Mouse (Mus musculus) spleen, adult 10 weeks (tissue): ENCODE measurements around the gene Dph3. TPM values are rescaled to one million over a fixed set of nuclear protein-coding genes. Genes with fewer than 3 reads are reported as not detected.

Experiments used
- polyA plus RNA-seq: library from polyadenylated mRNA; stranded (reverse); fragments of 350-450 nt; fragmentation: Illumina TruSeq; extraction: RNeasy Lipid Tissue Mini Kit (QIAGEN cat#74804); gene quantifications from one replicate; pipeline ENCODE4 v1.2.3, GENCODE M21; 2015; ENCODE audit warnings: low replicate concordance; ENCODE audit not compliant: insufficient read depth

The Dph3 gene
- polyA plus RNA-seq = 43.6 TPM

DNA sequence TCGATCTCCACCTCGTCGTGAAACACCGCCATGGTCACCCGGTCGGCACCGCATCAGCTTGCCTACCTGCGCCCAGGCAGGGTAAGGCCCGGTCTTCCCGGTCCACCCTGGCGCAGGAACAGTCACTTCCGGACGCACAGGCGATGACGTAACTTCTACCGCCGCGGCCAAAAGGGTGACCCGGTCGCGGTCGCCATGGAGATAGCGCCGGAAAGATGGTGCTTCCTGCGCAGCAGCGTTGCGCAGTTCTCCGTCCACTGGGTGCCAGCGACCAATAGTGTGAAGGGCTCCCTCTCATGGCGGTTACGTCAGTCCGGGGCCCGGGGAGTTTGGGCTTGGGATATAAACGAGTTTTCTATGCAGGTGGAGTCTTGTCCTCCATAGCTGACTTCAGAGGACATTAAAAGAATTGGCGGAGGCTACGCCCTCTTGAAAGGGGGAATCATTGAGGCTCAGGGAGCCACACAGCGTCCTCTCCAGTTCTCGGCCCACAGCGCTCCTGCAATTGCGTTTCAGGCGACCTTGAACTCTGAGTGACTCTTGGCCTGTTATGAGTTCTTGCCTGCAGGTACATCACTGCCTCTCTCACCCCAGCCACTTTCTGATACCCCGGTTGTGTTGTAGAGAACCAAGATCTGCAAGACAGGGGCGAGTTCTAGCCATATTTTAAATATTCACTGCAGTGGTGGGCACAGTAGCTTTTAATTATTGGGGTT, at the start of gene Dph3:
Gene Dph3, minus strand, starts transcription at position 244 of the 716 bp plus-strand sequence.

DNA sequence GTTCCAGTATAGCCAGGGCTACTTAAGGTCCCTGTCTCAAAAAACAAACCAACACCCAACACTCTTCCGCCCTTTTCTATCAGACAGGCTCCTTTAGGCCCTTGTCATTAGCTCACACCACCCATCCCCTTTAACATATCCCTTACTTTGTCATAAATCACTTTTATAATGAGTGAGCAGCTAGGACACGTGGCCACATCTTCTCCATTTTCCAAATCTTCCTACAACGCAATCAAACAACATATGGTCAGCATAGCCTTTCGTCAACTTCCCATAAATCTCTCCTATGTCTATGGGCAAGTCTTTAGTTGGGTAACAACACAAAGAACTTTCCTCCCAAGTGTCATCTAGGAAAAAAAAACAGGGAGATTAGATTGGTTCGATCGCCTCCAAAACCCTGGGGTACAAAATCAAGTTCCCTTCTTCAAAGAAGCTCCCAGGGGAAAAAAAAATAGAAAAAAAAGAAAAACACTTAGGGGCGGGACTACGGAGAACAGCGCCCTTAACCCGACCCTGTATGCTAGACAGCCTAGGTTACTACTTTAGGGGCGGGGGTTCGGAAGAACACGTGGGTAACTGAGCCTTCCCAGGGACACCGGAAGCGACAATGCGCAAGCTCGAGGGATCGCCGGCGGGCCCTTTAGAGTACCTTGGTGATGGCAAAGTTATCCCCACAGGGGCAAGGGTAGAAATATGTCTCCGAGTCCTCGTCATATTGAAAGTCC, 606 bp downstream of the Dph3 start, which contains the start of gene Oxnad1:
Gene Oxnad1, plus strand, starts transcription at position 614 of the 725 bp plus-strand sequence.

Other genes starting within 250 kb of the Dph3 start
- gene Galnt15, start 56.7 kb downstream of the Dph3 start, polyA plus RNA-seq = 2.0 TPM
- gene Oxnad1, start 355 bp downstream of the Dph3 start, polyA plus RNA-seq = 18.2 TPM
- gene Msmb, start 56.3 kb upstream of the Dph3 start, polyA plus RNA-seq = not detected
- 225 TPM for gene Ncoa4, start 74.1 kb upstream of the Dph3 start, polyA plus RNA-seq
- 122 TPM for gene Timm23, start 116.2 kb upstream of the Dph3 start, polyA plus RNA-seq
- 42.5 TPM for gene Parg, start 116.2 kb upstream of the Dph3 start, polyA plus RNA-seq
- gene Ogdhl, start 236.3 kb upstream of the Dph3 start, polyA plus RNA-seq = 0.26 TPM